Mouse (Mus musculus) embryonic facial prominence, embryonic 14.5 days (tissue): Measurements from ENCODE around the gene Pgbd5. TPM values are rescaled to one million over a fixed set of nuclear protein-coding genes. Genes with fewer than 3 reads are reported as not detected.

Experiments used
- ATAC-seq: fragments of 200-750 bp; cut with Nextera tagmentation; 2 replicates; pipeline ENCODE4 v1.8.0; 2017; ENCODE audit warnings: low read depth, moderate number of reproducible peaks, moderate TSS enrichment
- DNase-seq: peaks from one replicate; pipeline ENCODE4 v3.0.0-alpha.2; 2015; ENCODE audit warnings: low spot score
- H3K27ac ChIP-seq: fragments of 300-500 bp; sonication (generic); replicated peaks from 2 replicates; pipeline ENCODE4 v1.5.1; 2014; ENCODE audit warnings: low read depth, mild to moderate bottlenecking, low read length, moderate library complexity
- H3K27me3 ChIP-seq: fragments of 300-500 bp; sonication (generic); replicated peaks from 2 replicates; pipeline ENCODE4 v1.6.1; 2014; ENCODE audit warnings: low read length; ENCODE audit not compliant: control insufficient read depth, insufficient read depth
- H3K36me3 ChIP-seq: fragments of 300-500 bp; sonication (generic); 2 replicates; pipeline ENCODE4 v1.6.1; 2014; ENCODE audit warnings: low read length, mixed read lengths; ENCODE audit not compliant: control insufficient read depth, insufficient read depth
- H3K4me1 ChIP-seq: fragments of 300-500 bp; sonication (generic); 2 replicates; pipeline ENCODE4 v1.6.1; 2014; ENCODE audit warnings: antibody characterized with exemption, low read length; ENCODE audit not compliant: control insufficient read depth, insufficient read depth
- H3K4me2 ChIP-seq: fragments of 300-500 bp; sonication (generic); 2 replicates; pipeline ENCODE4 v1.6.1; 2014; ENCODE audit warnings: low read depth, mild to moderate bottlenecking, low read length, moderate library complexity, mixed read lengths
- H3K4me3 ChIP-seq: fragments of 300-500 bp; sonication (generic); 2 replicates; pipeline ENCODE4 v1.5.1; 2014; ENCODE audit warnings: low read depth, mild to moderate bottlenecking, low read length
- H3K9ac ChIP-seq: fragments of 300-500 bp; sonication (generic); 2 replicates; pipeline ENCODE4 v1.6.1; 2014; ENCODE audit warnings: low read depth, mild to moderate bottlenecking, low read length, moderate library complexity, mixed read lengths
- H3K9me3 ChIP-seq: fragments of 300-500 bp; sonication (generic); 2 replicates; pipeline ENCODE4 v1.6.1; 2016; ENCODE audit warnings: low read length; ENCODE audit not compliant: control insufficient read depth
- WGBS: fragments of 180-500 bp; shearing (Covaris S2); extraction: QIAGEN DNeasy Blood & Tissue Kit; methylation state at CpG from one replicate; pipeline ENCODE4 v1.1.7; 2014; 5-methylcytosine and 5-hydroxymethylcytosine counted together
- polyA plus RNA-seq: library from polyadenylated mRNA; unstranded; fragments of >200 nt; fragmentation: Nextera tagmentation; extraction: Ambion mirVana; gene quantifications from 2 replicates; pipeline ENCODE4 v1.2.1, GENCODE M21; 2014

Pgbd5 gene
- polyA plus RNA-seq, 1 experiment from 2014 or later = 3.3 TPM

DNA sequence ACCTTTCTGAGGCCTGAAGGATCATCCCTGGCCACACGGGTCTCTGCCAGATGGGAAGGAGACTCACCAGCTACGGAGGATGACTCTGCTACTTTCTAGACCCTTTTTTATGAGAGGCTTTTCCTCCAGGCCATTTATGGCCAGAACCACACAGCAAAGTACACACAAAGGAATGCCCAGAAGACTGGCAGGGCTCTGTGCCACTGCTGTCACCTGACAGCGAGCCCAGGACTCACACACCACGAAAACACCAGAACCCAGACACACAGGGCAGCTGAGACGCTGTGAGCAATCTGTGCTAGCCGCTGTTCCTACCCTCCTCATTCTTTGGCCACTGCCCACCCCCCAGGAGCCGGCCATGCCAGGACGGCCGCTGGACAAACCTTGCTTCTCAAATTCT lies 63.7 kb downstream of the Pgbd5 start:
- H3K9me3 ChIP-seq = no peaks in the 10 kb centered on the region
- H3K36me3 ChIP-seq = no peaks in the 10 kb centered on the region
- WGBS = 87% methylated on average over 9 of the region's 9 CpGs
- DNase-seq (no peak), ATAC-seq (no peak)
- no peak overlapping the region for H3K4me2 ChIP-seq
- H3K4me1 ChIP-seq = no peaks in the 10 kb centered on the region
- no peak overlapping the region for H3K4me3 ChIP-seq
- H3K27me3 ChIP-seq = no peaks in the 10 kb centered on the region
- H3K9ac ChIP-seq = no peak overlapping the region
- H3K27ac ChIP-seq = no peak overlapping the region

DNA sequence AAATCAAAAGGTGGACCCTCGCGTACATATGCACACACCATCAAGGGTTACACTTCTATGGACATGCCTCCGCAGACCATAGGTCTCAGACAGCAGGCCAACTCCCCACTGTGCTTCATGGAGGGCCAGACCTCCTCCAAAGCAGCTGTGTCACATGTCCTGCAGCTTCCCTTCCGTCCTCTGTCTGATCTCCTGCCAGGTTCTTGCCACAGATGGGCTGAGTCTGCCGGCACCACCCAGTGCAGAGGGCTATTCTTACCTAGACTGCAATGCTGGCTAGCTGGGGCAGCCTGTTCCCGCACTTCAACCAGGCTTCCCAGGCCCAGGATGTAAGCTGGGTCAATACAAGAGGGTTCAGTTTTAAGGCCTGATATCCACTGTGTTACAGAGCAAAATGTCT lies 64.3 kb downstream of the Pgbd5 start:
- Histone ChIP-seq H3K9me3 (no peaks in the 10 kb centered on the region), H3K4me3 (no peak overlapping the region), H3K4me2 (no peak overlapping the region), H3K27ac (no peak overlapping the region), H3K9ac (no peak overlapping the region), H3K4me1 (no peaks in the 10 kb centered on the region), H3K36me3 (no peaks in the 10 kb centered on the region), H3K27me3 (no peaks in the 10 kb centered on the region)
- ATAC-seq = no peak
- WGBS = 76% methylated on average over 6 of the region's 6 CpGs
- no peak for DNase-seq

GRCm38 (mm10) chr8:124373753-124374152 lies 65.7 kb downstream of the Pgbd5 start:
- no peak overlapping the region for H3K9ac ChIP-seq
- H3K27me3 ChIP-seq = no peaks in the 10 kb centered on the region
- H3K27ac ChIP-seq = no peak overlapping the region
- no peaks in the 10 kb centered on the region for H3K4me1 ChIP-seq
- H3K4me3 ChIP-seq = no peak overlapping the region
- no peaks in the 10 kb centered on the region for H3K9me3 ChIP-seq
- WGBS = 84% methylated on average over 5 of the region's 5 CpGs
- H3K36me3 ChIP-seq = no peaks in the 10 kb centered on the region
- H3K4me2 ChIP-seq = no peak overlapping the region
- no peak for DNase-seq
- no peak for ATAC-seq

DNA sequence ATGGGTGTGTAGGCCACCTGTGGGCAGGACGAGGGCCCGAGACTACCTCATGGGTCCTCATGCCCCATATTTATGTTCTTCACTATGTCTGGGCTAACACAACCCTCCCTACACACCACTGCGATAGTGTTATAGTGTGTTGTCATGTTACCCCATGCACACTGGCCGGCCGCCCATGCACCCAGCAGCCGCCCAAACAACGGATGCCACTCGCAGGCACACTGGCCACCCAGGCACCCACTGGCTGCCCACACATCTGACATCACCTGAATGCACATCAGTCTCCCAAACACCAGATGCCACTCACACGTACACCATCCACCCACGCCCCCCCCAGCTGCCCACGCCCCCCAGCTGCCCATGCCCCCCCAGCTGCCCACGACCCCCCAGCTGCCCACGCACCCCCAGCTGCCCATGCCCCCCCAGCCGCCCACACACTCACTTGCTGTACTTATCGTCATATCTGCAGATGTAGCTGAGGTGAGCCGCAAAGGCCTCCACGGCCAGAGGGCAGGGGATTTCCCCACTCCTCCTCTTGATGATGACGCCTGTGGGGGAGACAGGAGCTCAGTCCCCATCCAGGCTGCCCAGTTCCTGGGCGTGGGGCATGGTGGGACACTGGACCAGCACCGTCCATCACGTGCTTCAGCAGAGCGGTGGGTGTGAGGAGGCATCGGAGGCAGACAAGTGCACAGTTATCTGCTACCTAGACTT lies 67.9 kb downstream of the Pgbd5 start:
- WGBS = 80% methylated on average over 22 of the region's 23 CpGs
- H3K9me3 ChIP-seq = no peaks in the 10 kb centered on the region
- H3K4me3 ChIP-seq = no peak overlapping the region
- DNase-seq = no peak
- no peak overlapping the region for H3K9ac ChIP-seq
- no peaks in the 10 kb centered on the region for H3K27me3 ChIP-seq
- ATAC-seq = no peak
- H3K36me3 ChIP-seq = no peaks in the 10 kb centered on the region
- H3K4me1 ChIP-seq = no peaks in the 10 kb centered on the region
- no peak overlapping the region for H3K27ac ChIP-seq
- no peak overlapping the region for H3K4me2 ChIP-seq

DNA sequence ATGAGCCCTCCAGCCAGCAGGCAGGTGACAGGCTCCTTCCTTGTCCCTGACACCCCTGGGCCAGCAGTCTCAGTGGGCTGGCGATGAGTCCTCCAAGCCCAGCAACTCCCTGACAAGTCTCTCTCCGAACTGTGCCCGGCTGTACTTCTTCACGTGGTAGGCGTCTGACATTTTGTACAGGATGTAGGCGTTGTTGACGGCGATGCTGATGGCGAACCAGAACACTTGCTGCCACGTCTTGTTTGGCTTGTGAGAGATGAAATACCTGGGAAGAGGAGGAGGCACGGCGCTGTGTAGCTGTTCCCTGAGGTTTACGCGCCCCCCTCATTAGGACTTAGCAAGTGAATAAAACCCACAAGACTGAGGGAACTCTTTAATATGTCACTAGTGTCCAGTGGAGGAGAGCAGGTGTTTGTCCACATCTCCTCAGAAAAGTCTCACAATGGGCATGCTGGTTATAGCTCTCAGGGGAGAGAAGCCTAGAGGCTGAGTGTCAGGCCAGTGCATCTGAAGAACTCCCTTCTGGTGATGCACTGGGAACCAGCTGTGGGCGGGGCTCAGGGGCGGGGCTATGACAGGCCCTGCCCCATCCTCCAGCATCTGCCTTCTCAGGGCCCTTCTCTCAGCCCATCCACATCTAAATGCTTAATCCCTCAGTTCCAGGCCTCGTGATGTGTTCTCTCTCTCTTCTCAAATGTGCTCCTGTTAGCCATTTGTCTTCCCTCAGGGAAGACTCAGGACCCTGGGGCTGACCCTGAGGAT lies 68.9 kb downstream of the Pgbd5 start:
- DNase-seq (no peak), ATAC-seq (no peak)
- no peaks in the 10 kb centered on the region for H3K36me3 ChIP-seq
- no peaks in the 10 kb centered on the region for H3K9me3 ChIP-seq
- no peak overlapping the region for H3K4me3 ChIP-seq
- H3K27me3 ChIP-seq = no peaks in the 10 kb centered on the region
- no peak overlapping the region for H3K4me2 ChIP-seq
- H3K9ac ChIP-seq = no peak overlapping the region
- 74% methylated on average over 17 of the region's 17 CpGs for WGBS
- no peak overlapping the region for H3K27ac ChIP-seq
- no peaks in the 10 kb centered on the region for H3K4me1 ChIP-seq

- no peak overlapping the region for H3K27ac ChIP-seq
- H3K27me3 ChIP-seq = no peaks in the 10 kb centered on the region
- no peak overlapping the region for H3K9ac ChIP-seq
- H3K36me3 ChIP-seq = no peaks in the 10 kb centered on the region
- H3K4me2 ChIP-seq = no peak overlapping the region
- H3K4me3 ChIP-seq = no peak overlapping the region
- peak; percentile 81 for DNase-seq
- H3K9me3 ChIP-seq = no peaks in the 10 kb centered on the region
- WGBS = 16% methylated on average over 8 of the region's 8 CpGs
- H3K4me1 ChIP-seq = no peaks in the 10 kb centered on the region
- ATAC-seq = no peak; the same call in 1 of the 2 replicates
Observed at GRCm38 (mm10) chr8:124368213-124368612, 71.2 kb downstream of the Pgbd5 start.

DNA sequence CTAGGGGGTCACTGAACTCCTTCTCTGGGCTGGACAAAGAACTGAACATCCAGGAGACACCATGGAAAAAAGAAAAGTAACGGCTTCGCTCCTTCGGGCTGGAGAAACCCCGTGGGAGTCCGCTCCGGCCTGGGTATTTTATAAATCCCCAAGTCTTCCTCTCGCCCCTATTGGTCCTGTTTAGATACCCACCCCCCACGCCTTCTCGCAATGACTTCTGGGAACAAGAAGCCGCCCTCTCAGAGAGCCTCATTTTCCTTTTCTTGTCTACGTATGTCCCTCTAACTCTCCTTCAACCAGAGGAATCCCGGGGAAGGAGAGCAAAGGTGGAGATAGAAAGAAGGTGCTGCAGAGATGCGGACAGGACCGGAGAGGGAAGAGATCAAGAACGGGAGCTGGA lies 76.1 kb downstream of the Pgbd5 start:
- no peaks in the 10 kb centered on the region for H3K36me3 ChIP-seq
- H3K9me3 ChIP-seq = no peaks in the 10 kb centered on the region
- 93% methylated on average over 15 of the region's 15 CpGs for WGBS
- no peak overlapping the region for H3K4me2 ChIP-seq
- no peak for ATAC-seq
- H3K4me3 ChIP-seq = no peak overlapping the region
- no peak overlapping the region for H3K9ac ChIP-seq
- H3K4me1 ChIP-seq = no peaks in the 10 kb centered on the region
- H3K27ac ChIP-seq = no peak overlapping the region
- no peaks in the 10 kb centered on the region for H3K27me3 ChIP-seq
- DNase-seq = no peak

GRCm38 (mm10) chr8:124362589-124362988 lies 76.9 kb downstream of the Pgbd5 start:
- Histone ChIP-seq H3K36me3 (no peaks in the 10 kb centered on the region), H3K27me3 (no peaks in the 10 kb centered on the region), H3K4me1 (no peaks in the 10 kb centered on the region), H3K9ac (no peak overlapping the region), H3K4me2 (no peak overlapping the region), H3K4me3 (no peak overlapping the region), H3K9me3 (no peaks in the 10 kb centered on the region), H3K27ac (no peak overlapping the region)
- DNase-seq = no peak
- 81% methylated on average over 7 of the region's 7 CpGs for WGBS
- no peak for ATAC-seq
